Mouse (Mus musculus): ENCODE results near the gene Abraxas2.
A peak's percentile ranks its signal among the peaks of the same experiment; 100 is the strongest.

The Abraxas2 gene

GRCm38 (mm10) chr7:132896206-132896815 lies 37.3 kb downstream of the Abraxas2 start:
- no peak for DNase-seq (ENCODE audit: low read depth in 2 of 2, low spot score in 2 of 2)

- no peak for DNase-seq (ENCODE audit: low read depth in 2 of 2, low spot score in 2 of 2)
Measured at GRCm38 (mm10) chr7:132897258-132897657, 38.2 kb downstream of the Abraxas2 start.

GRCm38 (mm10) chr7:132898234-132898633 lies 39.2 kb downstream of the Abraxas2 start:
- peak; percentile 33 to 57 for DNase-seq (ENCODE audit: low read depth in 2 of 2, low spot score in 2 of 2)

GRCm38 (mm10) chr7:132900826-132901531 lies 42.0 kb downstream of the Abraxas2 start:
- no peak for DNase-seq (ENCODE audit: low read depth in 2 of 2, low spot score in 2 of 2)

GRCm38 (mm10) chr7:132903796-132904195 lies 44.8 kb downstream of the Abraxas2 start:
- no peak for DNase-seq (ENCODE audit: low read depth in 2 of 2, low spot score in 2 of 2)

- no peak for DNase-seq (ENCODE audit: low read depth in 2 of 2, low spot score in 2 of 2)
Measured at GRCm38 (mm10) chr7:132921971-132922370, 62.9 kb downstream of the Abraxas2 start.

GRCm38 (mm10) chr7:132925227-132925626 lies 66.2 kb downstream of the Abraxas2 start:
- DNase-seq (ENCODE audit: low read depth in 2 of 2, low spot score in 2 of 2), result no peak

GRCm38 (mm10) chr7:132927201-132927600 lies 68.2 kb downstream of the Abraxas2 start:
- no peak for DNase-seq (ENCODE audit: low read depth in 2 of 2, low spot score in 2 of 2)

- DNase-seq (ENCODE audit: low read depth in 2 of 2, low spot score in 2 of 2), result no peak
Measured at GRCm38 (mm10) chr7:132930055-132930454, 71.0 kb downstream of the Abraxas2 start.

GRCm38 (mm10) chr7:132930850-132931559 lies 72.0 kb downstream of the Abraxas2 start, which contains the start of gene Zranb1:
TSS of gene Zranb1 (plus strand) at chr7:132931142.
- DNase-seq (ENCODE audit: low read depth in 2 of 2, low spot score in 2 of 2), result peak; percentile 96 to 97

- DNase-seq (ENCODE audit: low read depth in 2 of 2, low spot score in 2 of 2), result peak; percentile 25 to 35
Measured at GRCm38 (mm10) chr7:132931560-132932351, 72.7 kb downstream of the Abraxas2 start.

GRCm38 (mm10) chr7:132933331-132933730 lies 74.3 kb downstream of the Abraxas2 start:
- DNase-seq (ENCODE audit: low read depth in 2 of 2, low spot score in 2 of 2), result no peak

Data from CD8-positive naive resting alpha-beta T cell, adult 2 months (primary cell).